Mouse (Mus musculus) common myeloid progenitor, adult 5-6 weeks (primary cell): ENCODE results near the gene Glra1. TPM values are rescaled to one million over a fixed set of nuclear protein-coding genes. Genes with fewer than 3 reads are reported as not detected.

ENCODE experiments used
- total RNA-seq: library from RNA; stranded (forward); fragments of 200-1000, 187-1606 nt; gene quantifications from 2 replicates; pipeline ENCODE4 v1.2.3, GENCODE M21; 2017

The Glra1 gene
- total RNA-seq, 1 experiment from 2014 or later: not detected

Other genes starting within 250 kb of the Glra1 start
- gene Sparc, start 185.0 kb downstream of the Glra1 start, total RNA-seq: not detected in 2 replicates
- gene Atox1, start 147.0 kb downstream of the Glra1 start, total RNA-seq: 27.7 and 48.8 TPM in 2 replicates
- gene G3bp1, start 138.5 kb downstream of the Glra1 start, total RNA-seq: 123 and 135 TPM in 2 replicates